Mouse (Mus musculus): Measurements from ENCODE around the gene Olfr1260. TPM values are rescaled to one million over a fixed set of nuclear protein-coding genes. Genes with fewer than 3 reads are reported as not detected.

The Olfr1260 gene
- total RNA-seq (2022), result not detected

GRCm38 (mm10) chr2:89974184-89974583 lies at the start of gene Olfr1260:
TSS of gene Olfr1260 (plus strand) at chr2:89974340.
- DNase-seq (ENCODE audit: low spot score in 2 of 2), result peak; percentile 12 to 15

GRCm38 (mm10) chr2:89927009-89927408 lies 47.1 kb upstream of the Olfr1260 start, which contains the start of gene Olfr1258:
TSS of gene Olfr1258 (plus strand) at chr2:89927309.
- DNase-seq (ENCODE audit: low spot score in 2 of 2), result no peak

GRCm38 (mm10) chr2:89948564-89948963 lies 25.6 kb upstream of the Olfr1260 start, which contains the start of gene Olfr1259:
TSS of gene Olfr1259 (minus strand) at chr2:89948664.
- no peak for DNase-seq (ENCODE audit: low spot score in 2 of 2)

- no peak for DNase-seq (ENCODE audit: low spot score in 2 of 2)
These were observed 3.6 kb downstream of the Olfr1260 start for GRCm38 (mm10) chr2:89977709-89978108.

GRCm38 (mm10) chr2:89990921-89991320 lies 16.8 kb downstream of the Olfr1260 start, which contains the start of gene Olfr1261:
TSS of gene Olfr1261 (plus strand) at chr2:89991221.
- DNase-seq (ENCODE audit: low spot score in 2 of 2), result no peak

GRCm38 (mm10) chr2:89999845-90000244 lies 25.7 kb downstream of the Olfr1260 start, which contains the start of gene Olfr1262:
TSS of gene Olfr1262 (plus strand) at chr2:90000145.
- no peak for DNase-seq (ENCODE audit: low spot score in 2 of 2)

- DNase-seq (ENCODE audit: low spot score in 2 of 2), result no peak
These were observed 37.7 kb downstream of the Olfr1260 start, which contains the start of gene Olfr1263 for GRCm38 (mm10) chr2:90011831-90012230. TSS of gene Olfr1263 (plus strand) at chr2:90012131.

GRCm38 (mm10) chr2:90025477-90025876 lies 51.3 kb downstream of the Olfr1260 start, which contains the start of gene Olfr1264:
TSS of gene Olfr1264 (minus strand) at chr2:90025577.
- no peak for DNase-seq (ENCODE audit: low spot score in 2 of 2)

Other genes with a start within 250 kb of the Olfr1260 start
- not detected for gene Olfr1252, start 249.3 kb upstream of the Olfr1260 start, total RNA-seq (2022)
- not detected for gene Olfr1253, start 217.2 kb upstream of the Olfr1260 start, total RNA-seq (2022)
- not detected for gene Olfr1254, start 180.7 kb upstream of the Olfr1260 start, total RNA-seq (2022)
- gene Olfr1255, start 162.3 kb upstream of the Olfr1260 start, total RNA-seq (2022), result not detected
- gene Olfr1256, start 132.8 kb upstream of the Olfr1260 start, total RNA-seq (2022), result not detected
- gene Olfr48, start 126.1 kb upstream of the Olfr1260 start, total RNA-seq (2022), result not detected
- not detected for gene Olfr1257, start 95.9 kb upstream of the Olfr1260 start, total RNA-seq (2022)
- not detected for gene Olfr1258, start 47.0 kb upstream of the Olfr1260 start, total RNA-seq (2022)
- not detected for gene Olfr1259, start 25.7 kb upstream of the Olfr1260 start, total RNA-seq (2022)
- gene Olfr1261, start 16.9 kb downstream of the Olfr1260 start, total RNA-seq (2022), result not detected
- gene Olfr1262, start 25.8 kb downstream of the Olfr1260 start, total RNA-seq (2022), result not detected
- gene Olfr1263, start 37.8 kb downstream of the Olfr1260 start, total RNA-seq (2022), result not detected
- gene Olfr1264, start 51.2 kb downstream of the Olfr1260 start, total RNA-seq (2022), result not detected
- gene Olfr1265, start 61.0 kb downstream of the Olfr1260 start, total RNA-seq (2022), result not detected
- gene Olfr140, start 89.3 kb downstream of the Olfr1260 start, total RNA-seq (2022), result not detected
- not detected for gene Olfr1269, start 147.1 kb downstream of the Olfr1260 start, total RNA-seq (2022)
- gene Olfr32, start 168.0 kb downstream of the Olfr1260 start, total RNA-seq (2022), result not detected
- gene Olfr1270, start 178.8 kb downstream of the Olfr1260 start, total RNA-seq (2022), result not detected